Mouse (Mus musculus) cortical plate, adult 2 months (tissue): ENCODE measurements around the gene Sema4d.

Source experiments
- CTCF ChIP-seq: fragments of 200-500 bp; IDR thresholded peaks from 2 replicates; pipeline ENCODE4 v1.5.1; 2011; ENCODE audit warnings: mild to moderate bottlenecking, control low read depth, low read length; ENCODE audit not compliant: insufficient read depth; ENCODE audit errors: extremely low read depth
- POLR2A ChIP-seq: fragments of 200-500 bp; IDR thresholded peaks from 2 replicates; pipeline ENCODE4 v1.6.1; 2011; ENCODE audit warnings: mild to moderate bottlenecking, low read length, control low read depth; ENCODE audit not compliant: insufficient read depth; ENCODE audit errors: extremely low read depth

DNA sequence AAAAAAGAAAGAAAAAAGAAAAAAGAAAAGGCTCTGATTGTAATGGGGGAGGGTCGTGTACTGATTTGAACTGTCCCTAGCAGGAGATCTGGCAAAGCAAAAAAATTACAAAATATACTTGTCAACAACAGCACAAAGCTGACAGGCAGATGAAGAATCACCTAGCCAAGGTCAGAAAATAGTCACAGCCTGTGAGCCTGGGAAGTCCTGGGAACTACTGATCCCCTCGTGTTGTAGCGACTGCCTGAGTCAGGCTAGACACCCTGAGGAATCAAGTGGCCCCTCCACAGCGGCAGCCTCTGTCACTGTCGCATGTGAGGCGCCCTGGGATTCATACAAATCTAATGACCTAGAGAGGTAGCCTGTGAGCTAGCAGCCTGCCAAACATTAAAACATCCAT lies 25.8 kb upstream of the Sema4d start:
- TF ChIP-seq CTCF (no peak), POLR2A (no peak)
